Mouse (Mus musculus) kidney, embryonic 14.5 days (tissue): ENCODE measurements around the gene Tmem141. TPM values are rescaled to one million over a fixed set of nuclear protein-coding genes. Genes with fewer than 3 reads are reported as not detected.
A peak's percentile ranks its signal among the peaks of the same experiment; 100 is the strongest.

ENCODE experiments used
- ATAC-seq: fragments of 200-750 bp; cut with Nextera tagmentation; 2 replicates; pipeline ENCODE4 v1.8.0; 2017; ENCODE audit warnings: moderate number of reproducible peaks, mild to moderate bottlenecking, moderate TSS enrichment, moderate library complexity; ENCODE audit not compliant: low FRiP score, low TSS enrichment
- H3K27ac ChIP-seq: fragments of 300-500 bp; sonication (generic); 2 replicates; pipeline ENCODE4 v1.5.1; 2014; ENCODE audit warnings: low read depth, mild to moderate bottlenecking, low read length, moderate library complexity, mixed read lengths
- H3K27me3 ChIP-seq: fragments of 300-500 bp; sonication (generic); 2 replicates; pipeline ENCODE4 v1.6.1; 2014; ENCODE audit warnings: mild to moderate bottlenecking, low read length; ENCODE audit not compliant: control insufficient read depth, insufficient read depth
- H3K36me3 ChIP-seq: fragments of 300-500 bp; sonication (generic); 2 replicates; pipeline ENCODE4 v1.6.1; 2014; ENCODE audit warnings: low read length, mixed read lengths; ENCODE audit not compliant: control insufficient read depth, insufficient read depth
- H3K4me1 ChIP-seq: fragments of 300-500 bp; sonication (generic); 2 replicates; pipeline ENCODE4 v1.6.1; 2014; ENCODE audit warnings: low read length, mixed read lengths; ENCODE audit not compliant: control insufficient read depth, insufficient read depth
- H3K4me2 ChIP-seq: fragments of 300-500 bp; sonication (generic); replicated peaks from 2 replicates; pipeline ENCODE4 v1.6.1; 2014; ENCODE audit warnings: low read depth, mild to moderate bottlenecking, low read length
- H3K4me3 ChIP-seq: fragments of 300-500 bp; sonication (generic); 2 replicates; pipeline ENCODE4 v1.5.1; 2014; ENCODE audit warnings: mild to moderate bottlenecking, low read length
- H3K9ac ChIP-seq: fragments of 300-500 bp; sonication (generic); 2 replicates; pipeline ENCODE4 v1.6.1; 2014; ENCODE audit warnings: low read depth, mild to moderate bottlenecking, low read length, moderate library complexity
- H3K9me3 ChIP-seq: fragments of 300-500 bp; sonication (generic); 2 replicates; pipeline ENCODE4 v1.6.1; 2016; ENCODE audit warnings: low read length; ENCODE audit not compliant: control insufficient read depth
- WGBS: fragments of 180-500 bp; shearing (Covaris S2); extraction: QIAGEN DNeasy Blood & Tissue Kit; methylation state at CpG from one replicate; pipeline ENCODE4 v1.1.7; 2014; 5-methylcytosine and 5-hydroxymethylcytosine counted together
- polyA plus RNA-seq: library from polyadenylated mRNA; unstranded; fragments of >200 nt; fragmentation: Nextera tagmentation; extraction: Ambion mirVana; gene quantifications from 2 replicates; pipeline ENCODE4 v1.2.1, GENCODE M21; 2014

The Tmem141 gene
- polyA plus RNA-seq, 1 experiment from 2014 or later: 24.3 TPM

- 45% methylated on average over 1 of the region's 1 CpGs for WGBS
- H3K4me2 ChIP-seq: no peak overlapping the region
- H3K9me3 ChIP-seq: no peaks in the 10 kb centered on the region
- no peaks in the 10 kb centered on the region for H3K4me1 ChIP-seq
- no peak overlapping the region for H3K9ac ChIP-seq
- H3K27ac ChIP-seq: no peak overlapping the region
- no peaks in the 10 kb centered on the region for H3K27me3 ChIP-seq
- no peak for ATAC-seq
- H3K36me3 ChIP-seq: no peaks in the 10 kb centered on the region
- H3K4me3 ChIP-seq: no peak overlapping the region
Observed at GRCm38 (mm10) chr2:25654502-25654901, 32.7 kb upstream of the Tmem141 start.

GRCm38 (mm10) chr2:25652902-25653301 is 31.1 kb upstream of the Tmem141 start, which contains the start of gene Lcn8:
Lcn8 (plus strand) TSS chr2:25653120.
- Histone ChIP-seq H3K4me1 (no peaks in the 10 kb centered on the region), H3K9ac (no peak within 1 kb of the TSS), H3K4me3 (no peak within 1 kb of the TSS), H3K27ac (no peak within 1 kb of the TSS), H3K9me3 (no peaks in the 10 kb centered on the region), H3K36me3 (no peaks in the 10 kb centered on the region), H3K27me3 (no peaks in the 10 kb centered on the region), H3K4me2 (no peak within 1 kb of the TSS)
- no peak for ATAC-seq
- whole genome bisulfite sequencing: 85% methylated on average over 2 of the region's 2 CpGs

- Histone ChIP-seq H3K27me3 (no peaks in the 10 kb centered on the region), H3K36me3 (no peaks in the 10 kb centered on the region), H3K9me3 (no peaks in the 10 kb centered on the region), H3K9ac (no peak overlapping the region), H3K4me1 (no peaks in the 10 kb centered on the region), H3K4me2 (no peak overlapping the region), H3K27ac (no peak overlapping the region), H3K4me3 (no peak overlapping the region)
- no peak for ATAC-seq
- 16% methylated on average over 6 of the region's 6 CpGs for WGBS
Observed at GRCm38 (mm10) chr2:25639890-25640289, 18.1 kb upstream of the Tmem141 start.

- no peak for ATAC-seq
Observed at GRCm38 (mm10) chr2:25634046-25634445, 12.2 kb upstream of the Tmem141 start.

GRCm38 (mm10) chr2:25633616-25634015 is 11.8 kb upstream of the Tmem141 start:
- Histone ChIP-seq H3K9me3 (no peaks in the 10 kb centered on the region), H3K27ac (no peak overlapping the region), H3K9ac (no peak overlapping the region), H3K36me3 (no peaks in the 10 kb centered on the region), H3K27me3 (no peaks in the 10 kb centered on the region), H3K4me3 (no peak overlapping the region), H3K4me1 (no peaks in the 10 kb centered on the region), H3K4me2 (no peak overlapping the region)
- 82% methylated on average over 3 of the region's 3 CpGs for WGBS
- no peak for ATAC-seq

More at GRCm38 (mm10) chr2:25634046-25634445, 12.2 kb upstream of the Tmem141 start:
- no peaks in the 10 kb centered on the region for H3K4me1 ChIP-seq
- H3K36me3 ChIP-seq: no peaks in the 10 kb centered on the region
- H3K27me3 ChIP-seq: no peaks in the 10 kb centered on the region
- no peak overlapping the region for H3K4me3 ChIP-seq
- no peak overlapping the region for H3K4me2 ChIP-seq
- H3K9ac ChIP-seq: no peak overlapping the region
- H3K9me3 ChIP-seq: no peaks in the 10 kb centered on the region
- WGBS: 53% methylated on average over 1 of the region's 1 CpGs
- no peak overlapping the region for H3K27ac ChIP-seq

- 36% methylated on average over 4 of the region's 4 CpGs for WGBS
- no peaks in the 10 kb centered on the region for H3K36me3 ChIP-seq
- ATAC-seq: no peak
- no peak overlapping the region for H3K27ac ChIP-seq
- no peak overlapping the region for H3K4me2 ChIP-seq
- no peaks in the 10 kb centered on the region for H3K4me1 ChIP-seq
- no peaks in the 10 kb centered on the region for H3K27me3 ChIP-seq
- no peak overlapping the region for H3K4me3 ChIP-seq
- no peak overlapping the region for H3K9ac ChIP-seq
- no peaks in the 10 kb centered on the region for H3K9me3 ChIP-seq
Observed at GRCm38 (mm10) chr2:25628738-25629137, 6.9 kb upstream of the Tmem141 start.

- H3K4me1 ChIP-seq: no peaks in the 10 kb centered on the region
- H3K9ac ChIP-seq: no peak within 1 kb of the TSS
- H3K4me3 ChIP-seq: no peak within 1 kb of the TSS
- no peaks in the 10 kb centered on the region for H3K36me3 ChIP-seq
- ATAC-seq: no peak
- 85% methylated on average over 6 of the region's 6 CpGs for WGBS
- no peak within 1 kb of the TSS for H3K27ac ChIP-seq
- no peak within 1 kb of the TSS for H3K4me2 ChIP-seq
- no peaks in the 10 kb centered on the region for H3K27me3 ChIP-seq
- H3K9me3 ChIP-seq: no peaks in the 10 kb centered on the region
Observed at GRCm38 (mm10) chr2:25627811-25628210, 6.0 kb upstream of the Tmem141 start, which contains the start of gene Fcna. Fcna (minus strand) TSS chr2:25628030.

GRCm38 (mm10) chr2:25625986-25626385 is 4.2 kb upstream of the Tmem141 start:
- Histone ChIP-seq H3K4me3 (no peak overlapping the region), H3K27me3 (no peaks in the 10 kb centered on the region), H3K9me3 (no peaks in the 10 kb centered on the region), H3K9ac (no peak overlapping the region), H3K4me1 (peaks cover under 1% of the 10 kb centered on the region; the same call in 1 of the 2 replicates), H3K4me2 (no peak overlapping the region), H3K27ac (no peak overlapping the region), H3K36me3 (no peaks in the 10 kb centered on the region)
- 39% methylated on average over 5 of the region's 5 CpGs for WGBS
- no peak for ATAC-seq

GRCm38 (mm10) chr2:25620852-25621228 is 965 bp downstream of the Tmem141 start:
- no peaks in the 10 kb centered on the region for H3K9me3 ChIP-seq
- no peak overlapping the region for H3K27ac ChIP-seq
- peaks cover 12% of the 10 kb centered on the region for H3K4me1 ChIP-seq
- no peak for ATAC-seq
- no peaks in the 10 kb centered on the region for H3K36me3 ChIP-seq
- H3K4me3 ChIP-seq: no peak overlapping the region
- peak overlapping the region; percentile 84 for H3K4me2 ChIP-seq
- H3K27me3 ChIP-seq: peaks cover 18% of the 10 kb centered on the region
- WGBS: 84% methylated on average over 4 of the region's 4 CpGs
- H3K9ac ChIP-seq: peak overlapping the region; percentile 12; the same call in 1 of the 2 replicates
